ENCODE assay signal across 8 mouse cellular contexts in genomic region chr1:58713893-58714231, GRCm38 (mm10). TPM values are rescaled to one million over a fixed set of nuclear protein-coding genes. Genes with fewer than 3 reads are reported as not detected.
DNase-seq lines count a peak whose midpoint lies in the region; ATAC-seq and TF ChIP-seq lines count a peak whose summit lies in the region.

No protein-coding gene starts in this region.

- 26% methylated on average over 4 of the region's 4 CpGs for WGBS in thymus, adult 2 months
- under 1% methylated on average over 4 of the region's 4 CpGs for WGBS in kidney, adult 2 months
- WGBS in lung, embryonic 14.5 days: 27% methylated on average over 4 of the region's 4 CpGs

- H3K27ac ChIP-seq in thymus, adult 2 months (ENCODE audit: control insufficient read depth, insufficient read depth, low read length): peak overlapping the region; percentile 95
- peak overlapping the region; percentile 100 for H3K27ac ChIP-seq in kidney, adult 2 months (ENCODE audit: insufficient read depth, low read depth, low read length)
- peak overlapping the region; percentile 92 for H3K27ac ChIP-seq in lung, embryonic 14.5 days (ENCODE audit: low read depth)

- no peak for ATAC-seq in lung, embryonic 14.5 days (ENCODE audit: insufficient read depth)
- ATAC-seq in megakaryocyte-erythroid progenitor cell, adult 5-6 weeks (replicated peaks; ENCODE audit: low FRiP score, low TSS enrichment, poor library complexity, severe bottlenecking): no peak

- DNase-seq in thymus, adult 2 months: peak; percentile 21
- no peak for DNase-seq in thymus, adult 18-20 months
- peak; percentile 82 to 88 for DNase-seq in cerebellum, postnatal 25 days
- DNase-seq in heart, adult 9 months (ENCODE audit: low spot score in 2 of 2): peak; percentile 67 to 79
- DNase-seq in kidney, adult 2 months: peak; percentile 87
- DNase-seq in lung, embryonic 14.5 days: peak; percentile 75
- DNase-seq in ovary, postnatal 36 days (ENCODE audit: low spot score): peak; percentile 76

- peak overlapping the region; percentile 75 for H3K4me2 ChIP-seq in lung, embryonic 14.5 days

- no peak for TF ChIP-seq POLR2A in thymus, adult 2 months (IDR thresholded peaks at IDR 0.05; ENCODE audit: control insufficient read depth, extremely low read depth, insufficient read depth, low read length, poor library complexity)
- TF ChIP-seq POLR2A in kidney, adult 2 months (IDR thresholded peaks at IDR 0.05; ENCODE audit: low read depth, low read length): no peak

- H3K4me3 ChIP-seq in thymus, adult 2 months (ENCODE audit: control insufficient read depth, insufficient read depth, low read length): peak overlapping the region; percentile 49
- H3K4me3 ChIP-seq in kidney, adult 2 months (ENCODE audit: insufficient read depth, low read depth, low read length): peak overlapping the region; percentile 94
- H3K4me3 ChIP-seq in lung, embryonic 14.5 days (ENCODE audit: low read depth, low read length): peak overlapping the region; percentile 53

- no peaks in the 10 kb centered on the region for H3K27me3 ChIP-seq in thymus, adult 2 months (ENCODE audit: control insufficient read depth, insufficient read depth, low read length)
- H3K27me3 ChIP-seq in kidney, adult 2 months (replicated peaks; ENCODE audit: control insufficient read depth, insufficient read depth, low read length): no peaks in the 10 kb centered on the region
- no peaks in the 10 kb centered on the region for H3K27me3 ChIP-seq in lung, embryonic 14.5 days (ENCODE audit: insufficient read depth, low read length)

- no peaks in the 10 kb centered on the region for H3K9me3 ChIP-seq in lung, embryonic 14.5 days (ENCODE audit: low read depth, low read length)

- TF ChIP-seq CTCF in thymus, adult 2 months (IDR thresholded peaks at IDR 0.05; ENCODE audit: borderline replicate concordance, control insufficient read depth, extremely low read depth, insufficient read depth, low read length, poor library complexity): no peak
- TF ChIP-seq CTCF in kidney, adult 2 months (conservative IDR thresholded peaks at IDR 0.05; ENCODE audit: insufficient read depth, insufficient read length, low read depth, low read length): no peak
- no peak for TF ChIP-seq CTCF in lung, embryonic 14.5 days (IDR thresholded peaks at IDR 0.05; ENCODE audit: low read depth)

- H3K36me3 ChIP-seq in thymus, adult 2 months (ENCODE audit: control insufficient read depth, insufficient read depth, low read length): peaks cover 29% of the 10 kb centered on the region
- H3K36me3 ChIP-seq in kidney, adult 2 months (ENCODE audit: control insufficient read depth, insufficient read depth, low read length): peaks cover 15% of the 10 kb centered on the region; the same call in 1 of the 2 replicates
- H3K36me3 ChIP-seq in lung, embryonic 14.5 days (ENCODE audit: insufficient read depth): peaks cover 36% of the 10 kb centered on the region

- H3K4me1 ChIP-seq in thymus, adult 2 months (replicated peaks; ENCODE audit: control insufficient read depth, insufficient read depth, low read length): peaks cover 16% of the 10 kb centered on the region
- peaks cover 18% of the 10 kb centered on the region for H3K4me1 ChIP-seq in kidney, adult 2 months (ENCODE audit: control insufficient read depth, insufficient read depth, low read length)
- 0 out of 2 replicates have a peak, but pooled peaks cover 5% of the 10 kb centered on the region for H3K4me1 ChIP-seq in lung, embryonic 14.5 days (ENCODE audit: insufficient read depth)

- peak overlapping the region; percentile 63 for H3K9ac ChIP-seq in lung, embryonic 14.5 days

RNA-seq across cellular contexts. Expression of gene Cflar, which starts 2.6 kb away (rescaled TPM):
- 78.4 and 83.9 TPM in 2 replicates for polyA plus RNA-seq in thymus, adult 2 months (2012; rRNA removed)
- polyA plus RNA-seq in kidney, adult 2 months (2012; rRNA removed): 65.8 and 71.1 TPM in 2 replicates
- polyA plus RNA-seq in lung, embryonic 14.5 days (2014; fragmentation: Nextera tagmentation; extraction: Ambion mirVana): 35.3 and 35.9 TPM in 2 replicates
- 51.7 and 65.3 TPM in 2 replicates for total RNA-seq in megakaryocyte-erythroid progenitor cell, adult 5-6 weeks (2014; fragmentation: Nextera tagmentation)
- 26.9 and 53.4 TPM in 2 replicates for total RNA-seq in megakaryocyte-erythroid progenitor cell, adult 5-6 weeks (2017)

RNA-seq across cellular contexts. Expression of gene Als2cr12, which starts 18.1 kb away (rescaled TPM):
- polyA plus RNA-seq in thymus, adult 2 months (2012; rRNA removed): 0.16 and 0.37 TPM in 2 replicates
- 0.80 and 0.88 TPM in 2 replicates for polyA plus RNA-seq in kidney, adult 2 months (2012; rRNA removed)
- not detected in 2 replicates for polyA plus RNA-seq in lung, embryonic 14.5 days (2014; fragmentation: Nextera tagmentation; extraction: Ambion mirVana)
- not detected in 2 replicates for total RNA-seq in megakaryocyte-erythroid progenitor cell, adult 5-6 weeks (2014; fragmentation: Nextera tagmentation)
- not detected in 2 replicates for total RNA-seq in megakaryocyte-erythroid progenitor cell, adult 5-6 weeks (2017)

Comparison
In these comparisons a context has a peak if more than half of its experiments do, and no peak if none do; other contexts are left out.
1. DNase-seq: peak in thymus, adult 2 months (single experiment), cerebellum, postnatal 25 days (2 of 2), heart, adult 9 months (2 of 2), kidney, adult 2 months (single experiment), lung, embryonic 14.5 days (single experiment) and ovary, postnatal 36 days (single experiment); none in thymus, adult 18-20 months (0 of 2).
2. Peak in every context shown above with its lines, with median percentiles within 50 percentile points of each other: H3K27ac ChIP-seq and H3K4me3 ChIP-seq.